Mouse (Mus musculus): Measurements from ENCODE around the gene Ei24. TPM values are rescaled to one million over a fixed set of nuclear protein-coding genes. Genes with fewer than 3 reads are reported as not detected.

Ei24 gene
- polyA plus RNA-seq, 1 experiment, result 85.9 TPM

- no peaks in the 10 kb centered on the region for H3K4me1 ChIP-seq (ENCODE audit: control insufficient read depth, insufficient read depth, insufficient read length, low read length)
- H3K27ac ChIP-seq (replicated peaks; ENCODE audit: low read depth, low read length), result no peak overlapping the region
- H3K4me3 ChIP-seq (ENCODE audit: insufficient read depth, low read depth, low read length), result no peak overlapping the region
Measured at GRCm38 (mm10) chr9:36805256-36805975, 8.2 kb upstream of the Ei24 start.

DNA sequence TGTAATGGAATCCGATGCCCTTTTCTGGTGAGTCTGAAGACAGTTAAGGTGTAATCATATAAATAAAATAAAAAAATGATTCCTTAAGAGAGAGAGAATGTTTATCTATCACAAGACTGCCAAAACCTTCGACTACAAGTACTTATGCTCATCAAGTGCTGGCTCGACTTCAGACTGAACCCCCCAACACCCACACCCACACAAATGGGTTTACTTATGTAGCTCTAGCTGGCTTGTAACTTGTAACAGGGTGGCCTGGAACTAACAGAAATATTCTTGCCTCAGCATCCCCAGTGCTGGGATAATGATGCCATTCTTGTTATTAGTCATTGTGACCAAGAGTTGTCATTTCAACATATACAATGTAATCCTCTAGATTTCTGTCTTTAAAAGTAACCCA, 6.7 kb upstream of the Ei24 start:
- no peak overlapping the region for H3K27ac ChIP-seq (replicated peaks; ENCODE audit: low read depth, low read length)
- H3K4me3 ChIP-seq (ENCODE audit: insufficient read depth, low read depth, low read length), result no peak overlapping the region
- no peaks in the 10 kb centered on the region for H3K4me1 ChIP-seq (ENCODE audit: control insufficient read depth, insufficient read depth, insufficient read length, low read length)

- H3K4me3 ChIP-seq (ENCODE audit: insufficient read depth, low read depth, low read length), result no peak overlapping the region
- H3K27ac ChIP-seq (replicated peaks; ENCODE audit: low read depth, low read length), result no peak overlapping the region
- no peaks in the 10 kb centered on the region for H3K4me1 ChIP-seq (ENCODE audit: control insufficient read depth, insufficient read depth, insufficient read length, low read length)
Measured at GRCm38 (mm10) chr9:36803386-36803785, 6.2 kb upstream of the Ei24 start.

DNA sequence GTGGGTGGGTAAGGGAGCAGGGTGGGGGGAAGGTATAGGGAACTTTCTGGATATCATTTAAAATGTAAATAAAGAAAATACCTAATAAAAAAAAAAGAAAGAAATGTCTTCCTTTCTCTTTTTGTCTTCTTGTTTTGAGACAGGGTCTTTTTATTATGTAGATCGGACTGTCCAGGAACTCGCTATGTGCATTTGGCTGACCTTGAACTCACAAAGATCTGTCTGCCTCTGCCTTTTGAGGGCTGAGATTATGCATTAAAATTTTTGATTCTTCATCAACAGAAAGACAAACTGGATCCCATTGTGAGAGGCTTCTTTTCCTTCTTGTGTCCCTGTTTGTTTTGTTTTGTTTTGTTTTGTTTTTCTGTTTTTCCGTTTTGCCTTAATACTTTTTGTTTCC, 5.8 kb upstream of the Ei24 start:
- H3K27ac ChIP-seq (replicated peaks; ENCODE audit: low read depth, low read length), result no peak overlapping the region
- no peaks in the 10 kb centered on the region for H3K4me1 ChIP-seq (ENCODE audit: control insufficient read depth, insufficient read depth, insufficient read length, low read length)
- H3K4me3 ChIP-seq (ENCODE audit: insufficient read depth, low read depth, low read length), result no peak overlapping the region

- H3K4me1 ChIP-seq (ENCODE audit: control insufficient read depth, insufficient read depth, insufficient read length, low read length), result no peaks in the 10 kb centered on the region
- H3K4me3 ChIP-seq (ENCODE audit: insufficient read depth, low read depth, low read length), result no peak overlapping the region
- no peak overlapping the region for H3K27ac ChIP-seq (replicated peaks; ENCODE audit: low read depth, low read length)
Measured at GRCm38 (mm10) chr9:36801961-36802360, 4.8 kb upstream of the Ei24 start.

GRCm38 (mm10) chr9:36796224-36796623, 969 bp downstream of the Ei24 start:
- Histone ChIP-seq H3K27ac (replicated peaks; ENCODE audit: low read depth, low read length) (peak overlapping the region; percentile 73; the same call in 1 of the 2 replicates), H3K4me3 (ENCODE audit: insufficient read depth, low read depth, low read length) (peak overlapping the region; percentile 94), H3K4me1 (ENCODE audit: control insufficient read depth, insufficient read depth, insufficient read length, low read length) (no peaks in the 10 kb centered on the region; the same call in 1 of the 2 replicates)

DNA sequence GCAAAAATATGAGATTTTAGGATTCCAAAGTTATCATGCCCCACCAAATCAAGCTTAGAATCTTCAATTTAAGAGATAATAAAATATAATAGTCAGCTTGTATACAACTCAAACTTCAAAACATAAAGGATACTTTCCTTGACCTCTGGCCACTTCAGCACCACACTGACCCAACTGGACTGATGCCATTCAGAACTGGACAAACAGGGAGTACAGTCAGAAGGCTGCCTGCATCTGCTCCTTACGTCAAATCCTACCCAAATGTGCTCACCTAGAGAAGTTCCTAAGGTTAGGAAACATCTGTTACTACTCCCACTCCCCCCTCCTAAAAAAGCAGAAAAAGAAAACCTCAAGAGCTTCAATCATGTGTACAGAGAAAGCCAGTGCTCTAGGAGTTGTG, 1.6 kb downstream of the Ei24 start:
- H3K4me1 ChIP-seq (ENCODE audit: control insufficient read depth, insufficient read depth, insufficient read length, low read length), result no peaks in the 10 kb centered on the region; the same call in 1 of the 2 replicates
- H3K4me3 ChIP-seq (ENCODE audit: insufficient read depth, low read depth, low read length), result no peak overlapping the region
- H3K27ac ChIP-seq (replicated peaks; ENCODE audit: low read depth, low read length), result 0 out of 2 replicates have a peak overlapping the region, but pooled peaks have one; percentile 39

GRCm38 (mm10) chr9:36794487-36794886, 2.7 kb downstream of the Ei24 start:
- Histone ChIP-seq H3K4me3 (ENCODE audit: insufficient read depth, low read depth, low read length) (no peak overlapping the region), H3K27ac (replicated peaks; ENCODE audit: low read depth, low read length) (no peak overlapping the region), H3K4me1 (ENCODE audit: control insufficient read depth, insufficient read depth, insufficient read length, low read length) (no peaks in the 10 kb centered on the region; the same call in 1 of the 2 replicates)

- Histone ChIP-seq H3K27ac (replicated peaks; ENCODE audit: low read depth, low read length) (no peak overlapping the region), H3K4me1 (ENCODE audit: control insufficient read depth, insufficient read depth, insufficient read length, low read length) (no peaks in the 10 kb centered on the region; the same call in 1 of the 2 replicates), H3K4me3 (ENCODE audit: insufficient read depth, low read depth, low read length) (no peak overlapping the region)
Measured at GRCm38 (mm10) chr9:36792191-36792590, 5.0 kb downstream of the Ei24 start.

DNA sequence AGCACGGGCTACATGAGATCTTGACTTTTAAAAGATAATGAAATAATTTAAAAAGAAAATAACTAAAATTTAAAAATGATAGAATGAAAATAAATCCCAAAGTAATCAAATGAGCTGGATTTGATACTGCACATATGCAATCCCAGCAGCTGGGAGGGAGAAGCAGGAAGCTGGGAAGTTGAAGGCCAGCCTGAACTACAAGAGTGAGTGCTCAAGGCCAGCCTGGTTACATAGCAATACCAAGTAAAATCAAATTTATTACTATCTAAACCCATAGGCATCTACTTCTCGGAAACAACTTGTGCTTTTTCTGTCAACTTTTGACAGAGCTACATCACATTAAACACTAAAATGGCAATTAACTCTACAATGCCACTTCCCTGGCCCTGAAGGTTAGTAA, 13.3 kb downstream of the Ei24 start:
- Histone ChIP-seq H3K4me3 (ENCODE audit: insufficient read depth, low read depth, low read length) (no peak overlapping the region), H3K4me1 (ENCODE audit: control insufficient read depth, insufficient read depth, insufficient read length, low read length) (no peaks in the 10 kb centered on the region), H3K27ac (replicated peaks; ENCODE audit: low read depth, low read length) (no peak overlapping the region)

DNA sequence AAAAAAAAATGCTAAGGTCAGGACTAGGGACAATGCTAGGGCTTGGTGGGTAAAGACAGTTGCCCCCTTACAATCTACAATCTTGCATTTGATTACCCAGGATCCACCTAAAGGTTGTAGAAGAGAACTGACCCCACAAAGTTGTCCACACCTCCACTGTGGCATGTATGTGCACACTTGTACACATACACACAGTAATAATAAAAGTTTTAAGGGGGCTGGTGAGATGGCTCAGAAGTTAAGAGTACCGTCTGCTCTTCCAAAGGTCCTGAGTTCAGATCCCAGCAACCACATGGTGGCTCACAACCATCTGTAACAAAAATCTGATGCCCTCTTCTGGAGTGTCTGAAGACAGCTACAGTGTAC, 28.2 kb downstream of the Ei24 start:
- Histone ChIP-seq H3K27ac (replicated peaks; ENCODE audit: low read depth, low read length) (no peak overlapping the region), H3K4me3 (ENCODE audit: insufficient read depth, low read depth, low read length) (0 out of 2 replicates have a peak overlapping the region, but pooled peaks have one; percentile 69)

GRCm38 (mm10) chr9:36768156-36769047, 28.8 kb downstream of the Ei24 start:
- H3K27ac ChIP-seq (replicated peaks; ENCODE audit: low read depth, low read length), result peak overlapping the region; percentile 90
- peak overlapping the region; percentile 69 for H3K4me3 ChIP-seq (ENCODE audit: insufficient read depth, low read depth, low read length)
- peaks cover 5% of the 10 kb centered on the region; the same call in 1 of the 2 replicates for H3K4me1 ChIP-seq (ENCODE audit: control insufficient read depth, insufficient read depth, insufficient read length, low read length)

More for the DNA sequence above, 28.2 kb downstream of the Ei24 start:
- peaks cover 5% of the 10 kb centered on the region; the same call in 1 of the 2 replicates for H3K4me1 ChIP-seq (ENCODE audit: control insufficient read depth, insufficient read depth, insufficient read length, low read length)

- Histone ChIP-seq H3K4me3 (ENCODE audit: insufficient read depth, low read depth, low read length) (peak within 1 kb of the TSS; percentile 71), H3K27ac (replicated peaks; ENCODE audit: low read depth, low read length) (peak within 1 kb of the TSS; percentile 90), H3K4me1 (ENCODE audit: control insufficient read depth, insufficient read depth, insufficient read length, low read length) (peaks cover 5% of the 10 kb centered on the region; the same call in 1 of the 2 replicates)
Measured at GRCm38 (mm10) chr9:36767203-36768143, 29.7 kb downstream of the Ei24 start, which contains the start of gene Stt3a. Gene Stt3a, minus strand, starts transcription at chr9:36767679.

DNA sequence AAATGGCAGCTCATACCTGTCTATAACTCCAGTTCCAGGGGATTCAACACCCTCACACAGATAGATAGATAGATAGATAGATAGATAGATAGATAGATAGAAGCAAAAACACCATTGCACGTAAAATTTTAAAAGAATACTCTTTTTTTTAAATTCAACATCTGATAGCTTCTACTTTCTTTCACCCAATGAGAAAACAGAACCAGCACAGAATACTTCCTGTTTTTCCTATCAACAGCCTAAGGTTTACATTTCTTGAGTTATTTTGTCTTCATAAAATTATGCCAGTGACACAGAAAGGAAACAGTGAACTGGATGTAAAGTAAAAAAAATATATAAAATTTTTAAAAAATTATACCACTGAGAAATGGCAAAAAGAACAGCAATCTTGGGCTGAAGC, 32.8 kb downstream of the Ei24 start:
- no peak overlapping the region for H3K4me3 ChIP-seq (ENCODE audit: insufficient read depth, low read depth, low read length)
- no peak overlapping the region for H3K27ac ChIP-seq (replicated peaks; ENCODE audit: low read depth, low read length)
- H3K4me1 ChIP-seq (ENCODE audit: control insufficient read depth, insufficient read depth, insufficient read length, low read length), result peaks cover 5% of the 10 kb centered on the region; the same call in 1 of the 2 replicates
